Mouse (Mus musculus) spleen, embryonic (tissue): ENCODE measurements at regions not wholly inside any gene's neighbourhood (a gene's known extent, or its start where the extent isn't known, plus 50 kb on each side); places are given as distances from the start of the nearest gene placed in this dataset.

Experiments used
- CTCF ChIA-PET: fragments of 350-600 bp; sonication (Branson Sonifier 250); formaldehyde crosslinking; loops from one replicate; lab custom pipeline; 2022; lab: Charles Lee

DNA sequence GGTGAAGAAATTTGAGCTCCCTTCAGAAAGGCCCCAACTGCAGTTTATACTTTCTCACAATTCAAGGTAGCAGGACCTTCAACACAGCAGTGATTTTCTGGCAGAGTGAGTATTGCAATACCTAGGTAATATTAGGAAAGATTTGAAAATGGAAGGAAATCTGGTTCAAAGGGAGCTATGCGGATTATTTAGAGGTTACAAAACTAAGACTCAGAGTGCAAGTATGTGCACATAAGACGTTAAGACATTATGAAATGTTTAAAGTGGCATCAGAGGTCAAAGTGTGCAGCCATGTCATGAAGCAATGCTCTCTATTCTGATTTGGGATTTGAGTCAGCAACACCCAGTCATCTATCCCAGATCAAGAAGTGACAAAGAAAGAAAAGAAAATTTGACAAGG, 164.6 kb downstream of the Ptn start:
- CTCF ChIA-PET: no interaction called here

- CTCF ChIA-PET: no interaction called here
These were observed 165.1 kb downstream of the Ptn start for GRCm38 (mm10) chr6:36644880-36645279.

DNA sequence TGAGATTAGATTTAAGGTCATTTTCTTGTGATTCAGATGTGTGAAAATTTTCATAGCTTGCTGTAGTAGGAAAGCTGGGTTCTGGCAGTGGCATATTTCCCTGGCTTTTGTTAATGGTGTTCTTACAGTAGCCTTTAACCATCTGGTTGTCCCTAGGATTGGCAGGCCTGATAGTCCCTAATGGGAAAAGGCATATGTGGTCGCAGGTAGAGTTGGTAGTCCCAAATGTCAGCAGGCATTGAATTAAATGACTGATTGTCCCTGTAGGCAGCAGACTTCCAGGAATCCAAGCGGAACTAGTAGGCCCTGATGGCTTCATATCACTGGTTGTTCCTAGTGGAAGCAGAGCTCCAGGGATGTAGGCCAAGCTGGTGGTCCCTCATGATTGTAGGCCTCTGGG, 173.0 kb downstream of the Ptn start:
- CTCF ChIA-PET: no interaction called here

DNA sequence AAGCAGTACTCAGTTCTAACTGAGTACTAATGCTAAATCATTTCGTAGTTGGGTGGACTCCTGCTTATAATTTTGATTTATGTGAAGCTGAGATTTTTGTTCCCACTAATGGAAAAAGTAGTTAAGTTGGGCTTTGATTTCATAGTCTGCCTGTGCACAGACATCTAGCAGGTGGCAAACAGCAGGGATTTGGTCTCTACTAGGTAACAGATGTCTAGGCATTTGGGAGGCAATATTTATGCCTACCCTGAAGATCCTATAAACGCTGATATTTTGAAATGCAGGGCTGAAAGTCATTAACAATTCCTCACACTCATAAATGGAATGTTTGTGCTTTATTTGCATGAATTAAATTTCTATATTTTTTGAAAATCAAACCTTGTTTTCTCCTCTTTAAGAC, 182.4 kb downstream of the Ptn start:
- CTCF ChIA-PET: no interaction called here

DNA sequence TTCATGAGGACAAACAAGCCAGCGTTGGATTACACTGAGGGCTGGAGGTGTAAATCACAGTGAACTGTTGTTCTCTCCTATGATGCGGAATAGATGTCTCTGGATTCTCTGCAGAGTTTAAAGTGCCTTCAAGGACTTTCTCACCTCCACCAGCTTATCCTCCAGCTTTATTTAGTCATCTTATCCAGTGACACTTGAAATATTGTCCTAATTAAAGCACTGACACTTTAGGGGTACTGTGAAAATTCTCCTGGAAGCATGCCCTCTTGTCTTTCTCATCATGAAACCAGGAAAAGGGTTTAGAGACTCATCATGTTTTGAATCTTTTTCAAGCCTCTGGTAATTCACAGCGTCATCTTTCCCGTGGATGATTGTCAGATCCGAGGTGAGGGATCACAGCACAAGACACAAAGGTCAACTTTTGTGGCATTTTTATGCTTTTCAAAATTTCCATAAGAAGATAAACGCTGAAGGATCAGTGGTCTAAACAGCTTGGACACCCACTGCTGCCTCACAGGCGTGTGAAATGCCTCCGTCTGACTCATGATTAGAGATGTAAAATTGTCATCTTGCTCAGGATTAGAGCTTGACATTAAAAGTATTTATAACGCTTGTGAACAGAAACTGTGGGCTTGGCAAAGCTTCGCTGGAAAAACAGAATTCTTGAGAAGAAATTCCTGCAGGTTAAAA, 201.6 kb downstream of the Ptn start:
- CTCF ChIA-PET: interaction anchor here (1.2 kb wide), 1 partner anchor 54 kb away, joined by 4 read pairs; no protein-coding TSS in a partner anchor

DNA sequence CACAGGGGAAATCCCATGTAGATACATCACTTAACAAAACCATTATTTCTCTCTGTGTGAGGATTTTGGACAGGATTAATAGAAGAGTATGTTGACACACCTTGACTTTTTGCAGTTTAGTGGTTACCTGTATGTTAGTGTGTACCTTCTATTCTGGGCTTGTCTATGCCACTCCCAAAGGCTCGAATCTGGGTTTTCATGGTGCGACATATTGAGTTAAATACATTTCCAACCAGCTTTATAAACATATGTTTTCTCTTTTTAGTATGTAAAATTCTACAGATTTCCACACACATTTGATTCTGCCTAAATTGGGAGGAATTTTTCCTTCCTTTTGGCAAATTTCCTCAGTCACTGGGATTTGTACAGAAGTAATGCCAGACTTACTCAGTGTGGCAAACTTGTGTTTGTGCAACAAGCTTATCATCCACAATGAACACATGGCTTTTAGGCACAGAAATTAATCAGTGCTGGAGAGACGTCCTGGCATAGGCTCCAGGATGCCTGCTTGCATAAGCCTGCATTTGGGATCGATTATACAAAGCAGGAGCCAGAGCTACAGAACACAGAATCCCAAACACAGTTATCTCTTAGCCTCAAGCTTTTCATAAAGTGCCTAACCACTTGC, 204.3 kb downstream of the Ptn start:
- CTCF ChIA-PET: no interaction called here

GRCm38 (mm10) chr6:36604802-36605201, 205.2 kb downstream of the Ptn start:
- CTCF ChIA-PET: no interaction called here

GRCm38 (mm10) chr6:36596574-36596973, 208.7 kb downstream of the Chrm2 start:
- CTCF ChIA-PET: no interaction called here

GRCm38 (mm10) chr6:36590881-36591630, 203.2 kb downstream of the Chrm2 start:
- CTCF ChIA-PET: interaction anchor here (0.6 kb wide), 1 partner anchor 905 kb away, joined by 5 read pairs; no protein-coding TSS in a partner anchor

DNA sequence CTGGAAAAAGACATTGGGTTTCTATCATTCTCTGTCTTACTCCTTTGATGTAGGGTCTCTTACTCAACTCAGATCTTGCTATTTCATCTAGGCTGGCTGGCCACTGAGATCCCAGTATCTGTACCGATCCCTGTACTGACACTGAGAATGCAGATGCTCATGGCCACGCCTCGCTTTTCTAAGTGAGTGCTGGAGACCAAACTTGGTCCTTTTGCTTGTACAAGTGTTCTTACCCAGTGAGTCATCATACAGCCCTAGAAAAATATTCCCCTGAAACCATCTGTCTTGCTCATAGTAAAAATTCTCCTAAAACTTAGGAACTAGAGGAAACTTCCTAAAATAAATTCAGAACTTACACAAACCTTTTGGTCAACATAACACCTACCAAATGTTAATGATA, 193.2 kb downstream of the Chrm2 start:
- CTCF ChIA-PET: no interaction called here
